Mouse (Mus musculus): ENCODE results near the gene Lamtor4. TPM values are rescaled to one million over a fixed set of nuclear protein-coding genes. Genes with fewer than 3 reads are reported as not detected.

The Lamtor4 gene
- polyA plus RNA-seq, 1 experiment: 24.3 TPM

DNA sequence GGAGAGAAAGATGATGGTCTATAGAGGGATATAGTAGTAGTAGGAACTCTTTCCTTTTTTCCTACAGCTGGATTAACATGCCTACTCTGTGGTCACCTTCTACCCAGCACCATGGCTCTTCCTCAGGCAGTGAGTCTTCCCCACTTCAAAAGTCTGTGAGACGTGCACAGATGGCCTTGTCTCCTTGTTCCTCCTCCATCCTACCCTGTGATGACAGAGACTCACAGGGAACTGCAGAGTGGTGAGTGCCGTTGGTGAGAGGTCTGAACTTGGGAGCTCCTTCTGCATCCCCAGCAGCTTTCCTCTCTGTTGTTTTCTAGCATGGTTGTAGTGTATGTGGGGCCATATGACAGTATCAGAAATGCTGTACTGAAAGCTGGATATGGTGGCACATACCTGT is 26.5 kb downstream of the Lamtor4 start:
- H3K36me3 ChIP-seq (ENCODE audit: control insufficient read depth, insufficient read depth, low read length, poor library complexity, severe bottlenecking): no peaks in the 10 kb centered on the region
- peaks cover 3% of the 10 kb centered on the region for H3K27me3 ChIP-seq (ENCODE audit: control insufficient read depth, insufficient read depth, low read length, poor library complexity, severe bottlenecking)
- no peak overlapping the region for H3K4me3 ChIP-seq (ENCODE audit: low read depth, low read length)
- no peak overlapping the region for H3K9ac ChIP-seq (ENCODE audit: low read depth, poor library complexity, severe bottlenecking)
- no peaks in the 10 kb centered on the region for H3K4me1 ChIP-seq (ENCODE audit: control insufficient read depth, insufficient read depth, low read length)
- H3K27ac ChIP-seq (ENCODE audit: insufficient read depth, low read length): no peak overlapping the region
- no peak for TF ChIP-seq POLR2A (IDR thresholded peaks at IDR 0.05; ENCODE audit: insufficient read depth, low read length)
- no peak for TF ChIP-seq EP300 (IDR thresholded peaks at IDR 0.05; ENCODE audit: insufficient read depth, low read depth, low read length)
- no peaks in the 10 kb centered on the region for H3K9me3 ChIP-seq (replicated peaks; ENCODE audit: control insufficient read depth, insufficient read depth, low read length, poor library complexity, severe bottlenecking)

DNA sequence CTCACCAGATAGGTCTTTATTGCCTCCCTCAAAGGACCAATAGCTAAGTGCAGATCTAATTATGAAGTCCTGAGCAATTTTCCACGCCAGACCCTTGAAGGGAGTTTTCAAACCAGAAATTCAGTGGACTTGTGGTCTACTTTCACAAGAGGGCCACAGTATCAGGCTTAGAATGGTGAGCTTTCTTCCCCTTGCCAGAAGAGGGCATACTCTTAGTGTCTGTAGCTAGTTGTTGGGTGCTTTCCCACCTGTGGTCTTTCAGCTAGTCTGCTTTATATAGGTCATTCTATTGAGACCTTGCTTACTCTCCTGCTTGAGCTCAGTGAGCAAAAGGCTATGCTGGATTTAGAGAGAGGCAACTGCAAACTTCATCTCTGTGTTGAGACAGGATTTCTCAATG is 28.3 kb downstream of the Lamtor4 start:
- no peaks in the 10 kb centered on the region for H3K9me3 ChIP-seq (replicated peaks; ENCODE audit: control insufficient read depth, insufficient read depth, low read length, poor library complexity, severe bottlenecking)
- no peak for TF ChIP-seq POLR2A (IDR thresholded peaks at IDR 0.05; ENCODE audit: insufficient read depth, low read length)
- TF ChIP-seq EP300 (IDR thresholded peaks at IDR 0.05; ENCODE audit: insufficient read depth, low read depth, low read length): no peak
- no peak for TF ChIP-seq CTCF (IDR thresholded peaks at IDR 0.05; ENCODE audit: low read depth, low read length)
- no peaks in the 10 kb centered on the region for H3K4me1 ChIP-seq (ENCODE audit: control insufficient read depth, insufficient read depth, low read length)
- H3K27me3 ChIP-seq (ENCODE audit: control insufficient read depth, insufficient read depth, low read length, poor library complexity, severe bottlenecking): peaks cover 3% of the 10 kb centered on the region
- H3K36me3 ChIP-seq (ENCODE audit: control insufficient read depth, insufficient read depth, low read length, poor library complexity, severe bottlenecking): no peaks in the 10 kb centered on the region
- no peak overlapping the region for H3K27ac ChIP-seq (ENCODE audit: insufficient read depth, low read length)
- H3K4me3 ChIP-seq (ENCODE audit: low read depth, low read length): no peak overlapping the region
- no peak overlapping the region for H3K9ac ChIP-seq (ENCODE audit: low read depth, poor library complexity, severe bottlenecking)

DNA sequence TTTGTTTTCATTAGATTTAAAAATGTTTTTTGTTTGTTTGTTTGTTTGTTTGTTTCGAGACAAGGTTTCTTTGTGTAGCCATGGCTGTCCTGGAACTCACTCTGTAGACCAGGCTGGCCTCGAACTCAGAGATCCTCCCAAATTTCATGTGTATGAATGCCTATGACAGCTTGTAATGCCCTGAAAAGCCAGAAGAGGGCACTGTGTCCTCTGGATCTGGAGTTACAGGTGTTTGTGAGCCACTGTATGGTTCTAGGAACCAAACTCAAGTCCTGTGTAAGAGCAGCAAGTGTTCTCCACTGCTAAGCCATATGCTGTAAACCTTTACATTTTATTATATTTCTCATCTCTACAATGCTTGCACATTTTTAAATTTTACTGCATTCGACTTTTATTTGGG is 32.6 kb downstream of the Lamtor4 start:
- no peaks in the 10 kb centered on the region for H3K27me3 ChIP-seq (ENCODE audit: control insufficient read depth, insufficient read depth, low read length, poor library complexity, severe bottlenecking)
- peaks cover 6% of the 10 kb centered on the region; the same call in 1 of the 2 replicates for H3K36me3 ChIP-seq (ENCODE audit: control insufficient read depth, insufficient read depth, low read length, poor library complexity, severe bottlenecking)
- no peak overlapping the region for H3K4me3 ChIP-seq (ENCODE audit: low read depth, low read length)
- no peak overlapping the region for H3K9ac ChIP-seq (ENCODE audit: low read depth, poor library complexity, severe bottlenecking)
- no peak for TF ChIP-seq EP300 (IDR thresholded peaks at IDR 0.05; ENCODE audit: insufficient read depth, low read depth, low read length)
- TF ChIP-seq CTCF (IDR thresholded peaks at IDR 0.05; ENCODE audit: low read depth, low read length): no peak
- no peak for TF ChIP-seq POLR2A (IDR thresholded peaks at IDR 0.05; ENCODE audit: insufficient read depth, low read length)
- H3K4me1 ChIP-seq (ENCODE audit: control insufficient read depth, insufficient read depth, low read length): no peaks in the 10 kb centered on the region
- H3K27ac ChIP-seq (ENCODE audit: insufficient read depth, low read length): no peak overlapping the region
- no peaks in the 10 kb centered on the region for H3K9me3 ChIP-seq (replicated peaks; ENCODE audit: control insufficient read depth, insufficient read depth, low read length, poor library complexity, severe bottlenecking)

DNA sequence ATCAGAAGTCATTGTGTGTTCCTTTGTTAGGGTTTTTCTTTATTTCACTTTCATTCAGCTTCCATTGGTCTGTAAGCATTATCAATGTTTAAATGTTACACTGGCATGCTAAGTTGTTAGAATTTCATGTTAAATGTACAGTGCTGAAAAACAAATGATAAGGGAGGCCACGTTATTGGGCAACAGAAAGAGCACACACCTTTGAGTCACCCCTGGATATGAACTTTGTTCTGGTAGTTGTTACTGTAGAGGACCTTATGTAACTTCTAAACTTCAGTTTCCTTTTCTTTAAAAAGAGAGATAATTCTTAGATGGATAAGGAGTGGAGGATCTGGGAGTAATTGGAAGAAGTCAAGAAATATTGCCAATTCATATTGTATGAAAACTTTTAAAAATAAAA is 36.4 kb downstream of the Lamtor4 start:
- Histone ChIP-seq H3K27me3 (ENCODE audit: control insufficient read depth, insufficient read depth, low read length, poor library complexity, severe bottlenecking) (no peaks in the 10 kb centered on the region), H3K27ac (ENCODE audit: insufficient read depth, low read length) (no peak overlapping the region), H3K9me3 (replicated peaks; ENCODE audit: control insufficient read depth, insufficient read depth, low read length, poor library complexity, severe bottlenecking) (no peaks in the 10 kb centered on the region), H3K4me1 (ENCODE audit: control insufficient read depth, insufficient read depth, low read length) (no peaks in the 10 kb centered on the region), H3K4me3 (ENCODE audit: low read depth, low read length) (no peak overlapping the region), H3K36me3 (ENCODE audit: control insufficient read depth, insufficient read depth, low read length, poor library complexity, severe bottlenecking) (peaks cover 6% of the 10 kb centered on the region; the same call in 1 of the 2 replicates), H3K9ac (ENCODE audit: low read depth, poor library complexity, severe bottlenecking) (no peak overlapping the region)
- no peak for TF ChIP-seq CTCF (IDR thresholded peaks at IDR 0.05; ENCODE audit: low read depth, low read length)
- TF ChIP-seq EP300 (IDR thresholded peaks at IDR 0.05; ENCODE audit: insufficient read depth, low read depth, low read length): no peak
- no peak for TF ChIP-seq POLR2A (IDR thresholded peaks at IDR 0.05; ENCODE audit: insufficient read depth, low read length)

DNA sequence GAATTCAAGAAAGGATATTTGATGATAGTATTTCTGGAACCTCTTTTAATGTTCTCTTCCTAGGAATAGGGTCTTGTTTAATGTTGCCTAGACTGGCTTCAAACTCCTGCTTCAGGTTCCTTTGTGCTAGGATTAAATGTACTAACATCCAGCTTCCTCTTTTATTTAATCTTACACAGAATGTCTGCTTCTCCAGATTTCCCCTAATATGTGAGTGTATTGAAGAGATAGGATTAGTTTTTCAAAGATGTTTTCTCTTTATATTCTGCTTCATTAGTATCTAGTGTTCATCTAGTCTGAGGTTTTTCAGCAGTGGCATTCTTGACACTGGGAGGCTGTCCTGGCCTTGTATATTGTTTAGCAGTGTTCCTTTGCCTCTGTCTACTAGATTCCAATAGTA is 38.9 kb downstream of the Lamtor4 start:
- H3K4me1 ChIP-seq (ENCODE audit: control insufficient read depth, insufficient read depth, low read length): no peaks in the 10 kb centered on the region
- H3K9ac ChIP-seq (ENCODE audit: low read depth, poor library complexity, severe bottlenecking): no peak overlapping the region
- peaks cover 6% of the 10 kb centered on the region; the same call in 1 of the 2 replicates for H3K36me3 ChIP-seq (ENCODE audit: control insufficient read depth, insufficient read depth, low read length, poor library complexity, severe bottlenecking)
- no peaks in the 10 kb centered on the region for H3K9me3 ChIP-seq (replicated peaks; ENCODE audit: control insufficient read depth, insufficient read depth, low read length, poor library complexity, severe bottlenecking)
- H3K27ac ChIP-seq (ENCODE audit: insufficient read depth, low read length): no peak overlapping the region
- no peak overlapping the region for H3K4me3 ChIP-seq (ENCODE audit: low read depth, low read length)
- no peaks in the 10 kb centered on the region for H3K27me3 ChIP-seq (ENCODE audit: control insufficient read depth, insufficient read depth, low read length, poor library complexity, severe bottlenecking)
- TF ChIP-seq CTCF (IDR thresholded peaks at IDR 0.05; ENCODE audit: low read depth, low read length) (no peak), EP300 (IDR thresholded peaks at IDR 0.05; ENCODE audit: insufficient read depth, low read depth, low read length) (no peak), POLR2A (IDR thresholded peaks at IDR 0.05; ENCODE audit: insufficient read depth, low read length) (no peak)

DNA sequence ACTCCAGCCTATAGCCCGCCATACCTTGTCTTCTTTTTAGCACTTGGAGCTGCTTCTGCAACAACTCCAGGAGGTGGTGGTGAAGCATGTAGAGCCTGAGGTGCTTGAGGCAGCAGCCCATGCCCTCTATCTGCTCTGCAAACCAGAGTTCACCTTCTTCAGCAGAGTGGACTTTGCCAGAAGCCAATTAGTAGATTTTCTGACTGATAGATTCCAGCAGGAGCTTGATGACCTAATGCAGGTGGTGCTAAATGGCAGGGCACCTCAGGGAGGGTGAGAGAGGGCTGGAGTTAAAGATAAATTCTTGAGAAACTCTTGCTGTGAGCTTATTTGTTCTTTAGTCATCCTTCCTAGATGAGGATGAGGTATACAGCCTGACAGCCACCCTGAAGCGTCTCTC is 44.3 kb downstream of the Lamtor4 start:
- H3K4me1 ChIP-seq (ENCODE audit: control insufficient read depth, insufficient read depth, low read length): no peaks in the 10 kb centered on the region
- no peak overlapping the region for H3K4me3 ChIP-seq (ENCODE audit: low read depth, low read length)

More for the DNA sequence above, 44.3 kb downstream of the Lamtor4 start:
- Histone ChIP-seq H3K27ac (ENCODE audit: insufficient read depth, low read length) (no peak overlapping the region), H3K27me3 (ENCODE audit: control insufficient read depth, insufficient read depth, low read length, poor library complexity, severe bottlenecking) (no peaks in the 10 kb centered on the region), H3K9ac (ENCODE audit: low read depth, poor library complexity, severe bottlenecking) (no peak overlapping the region), H3K36me3 (ENCODE audit: control insufficient read depth, insufficient read depth, low read length, poor library complexity, severe bottlenecking) (peaks cover 2% of the 10 kb centered on the region), H3K9me3 (replicated peaks; ENCODE audit: control insufficient read depth, insufficient read depth, low read length, poor library complexity, severe bottlenecking) (no peaks in the 10 kb centered on the region)
- no peak for TF ChIP-seq POLR2A (IDR thresholded peaks at IDR 0.05; ENCODE audit: insufficient read depth, low read length)
- TF ChIP-seq EP300 (IDR thresholded peaks at IDR 0.05; ENCODE audit: insufficient read depth, low read depth, low read length): no peak
- TF ChIP-seq CTCF (IDR thresholded peaks at IDR 0.05; ENCODE audit: low read depth, low read length): no peak

Other genes starting within 250 kb of the Lamtor4 start
- gene Smok3a, start 234.2 kb upstream of the Lamtor4 start, polyA plus RNA-seq (2011; ENCODE audit: insufficient read depth, insufficient read length, low read depth, missing spikeins): not detected in 2 replicates
- gene Smok3b, start 234.1 kb upstream of the Lamtor4 start, polyA plus RNA-seq (2011; ENCODE audit: insufficient read depth, insufficient read length, low read depth, missing spikeins): not detected in 2 replicates
- not detected in 2 replicates for gene Smok3c, start 202.3 kb upstream of the Lamtor4 start, polyA plus RNA-seq (2011; ENCODE audit: insufficient read depth, insufficient read length, low read depth, missing spikeins)
- 15.1 and 15.3 TPM in 2 replicates for gene Zkscan1, start 170.4 kb upstream of the Lamtor4 start, polyA plus RNA-seq (2011; ENCODE audit: insufficient read depth, insufficient read length, low read depth, missing spikeins)
- gene Zscan21, start 138.6 kb upstream of the Lamtor4 start, polyA plus RNA-seq (2011; ENCODE audit: insufficient read depth, insufficient read length, low read depth, missing spikeins): 27.3 and 29.2 TPM in 2 replicates
- 10.0 and 12.4 TPM in 2 replicates for gene Zfp113, start 99.7 kb upstream of the Lamtor4 start, polyA plus RNA-seq (2011; ENCODE audit: insufficient read depth, insufficient read length, low read depth, missing spikeins)
- 121 and 122 TPM in 2 replicates for gene Cops6, start 94.4 kb upstream of the Lamtor4 start, polyA plus RNA-seq (2011; ENCODE audit: insufficient read depth, insufficient read length, low read depth, missing spikeins)
- gene Ap4m1, start 83.5 kb upstream of the Lamtor4 start, polyA plus RNA-seq (2011; ENCODE audit: insufficient read depth, insufficient read length, low read depth, missing spikeins): 11.4 and 14.7 TPM in 2 replicates
- 298 and 304 TPM in 2 replicates for gene Mcm7, start 83.1 kb upstream of the Lamtor4 start, polyA plus RNA-seq (2011; ENCODE audit: insufficient read depth, insufficient read length, low read depth, missing spikeins)
- gene Taf6, start 68.0 kb upstream of the Lamtor4 start, polyA plus RNA-seq (2011; ENCODE audit: insufficient read depth, insufficient read length, low read depth, missing spikeins): 51.6 and 55.4 TPM in 2 replicates
- gene Cnpy4, start 68.0 kb upstream of the Lamtor4 start, polyA plus RNA-seq (2011; ENCODE audit: insufficient read depth, insufficient read length, low read depth, missing spikeins): 22.7 and 24.3 TPM in 2 replicates
- gene Mblac1, start 61.2 kb upstream of the Lamtor4 start, polyA plus RNA-seq (2011; ENCODE audit: insufficient read depth, insufficient read length, low read depth, missing spikeins): 0.68 and 1.4 TPM in 2 replicates
- gene Nxpe5, start 29.6 kb upstream of the Lamtor4 start, polyA plus RNA-seq (2011; ENCODE audit: insufficient read depth, insufficient read length, low read depth, missing spikeins): not detected in 2 replicates
- gene BC037034, start 8.6 kb downstream of the Lamtor4 start, polyA plus RNA-seq (2011; ENCODE audit: insufficient read depth, insufficient read length, low read depth, missing spikeins): 14.7 and 16.6 TPM in 2 replicates
- 0.30 and 0.84 TPM in 2 replicates for gene Gal3st4, start 17.4 kb downstream of the Lamtor4 start, polyA plus RNA-seq (2011; ENCODE audit: insufficient read depth, insufficient read length, low read depth, missing spikeins)
- gene Gm43720, start 24.5 kb downstream of the Lamtor4 start, polyA plus RNA-seq (2011; ENCODE audit: insufficient read depth, insufficient read length, low read depth, missing spikeins): not detected in 2 replicates
- gene Gpc2, start 24.5 kb downstream of the Lamtor4 start, polyA plus RNA-seq (2011; ENCODE audit: insufficient read depth, insufficient read length, low read depth, missing spikeins): 14.6 and 15.4 TPM in 2 replicates
- gene Stag3, start 24.8 kb downstream of the Lamtor4 start, polyA plus RNA-seq (2011; ENCODE audit: insufficient read depth, insufficient read length, low read depth, missing spikeins): 16.5 and 24.6 TPM in 2 replicates
- not detected in 2 replicates for gene Pvrig, start 86.5 kb downstream of the Lamtor4 start, polyA plus RNA-seq (2011; ENCODE audit: insufficient read depth, insufficient read length, low read depth, missing spikeins)
- 20.3 and 21.7 TPM in 2 replicates for gene Zfp157, start 186.0 kb downstream of the Lamtor4 start, polyA plus RNA-seq (2011; ENCODE audit: insufficient read depth, insufficient read length, low read depth, missing spikeins)

Data from ES-Bruce4 (cell line).